Mouse (Mus musculus) neural tube, embryonic 12.5 days (tissue): ENCODE data around the gene 1700069L16Rik. TPM values are rescaled to one million over a fixed set of nuclear protein-coding genes. Genes with fewer than 3 reads are reported as not detected.

ENCODE experiments used
- ATAC-seq: fragments of 200-750 bp; cut with Nextera tagmentation; 2 replicates; pipeline ENCODE4 v1.8.0; 2017; ENCODE audit warnings: low read depth, mild to moderate bottlenecking, moderate TSS enrichment, moderate library complexity; ENCODE audit not compliant: low FRiP score
- H3K27ac ChIP-seq: fragments of 300-500 bp; sonication (generic); 2 replicates; pipeline ENCODE4 v1.5.1; 2016
- H3K27me3 ChIP-seq: fragments of 300-500 bp; sonication (generic); replicated peaks from 2 replicates; pipeline ENCODE4 v1.6.1; 2016; ENCODE audit warnings: mild to moderate bottlenecking
- H3K36me3 ChIP-seq: fragments of 300-500 bp; sonication (generic); 2 replicates; pipeline ENCODE4 v1.6.1; 2016; ENCODE audit warnings: mild to moderate bottlenecking
- H3K4me1 ChIP-seq: fragments of 300-500 bp; sonication (generic); 2 replicates; pipeline ENCODE4 v1.6.1; 2016
- H3K4me2 ChIP-seq: fragments of 300-500 bp; sonication (generic); replicated peaks from 2 replicates; pipeline ENCODE4 v1.6.1; 2016; ENCODE audit warnings: mild to moderate bottlenecking
- H3K4me3 ChIP-seq: fragments of 300-500 bp; sonication (generic); 2 replicates; pipeline ENCODE4 v1.5.1; 2016
- H3K9ac ChIP-seq: fragments of 300-500 bp; sonication (generic); 2 replicates; pipeline ENCODE4 v1.6.1; 2016; ENCODE audit warnings: mild to moderate bottlenecking
- H3K9me3 ChIP-seq: fragments of 300-500 bp; sonication (generic); 2 replicates; pipeline ENCODE4 v1.6.1; 2016; ENCODE audit warnings: mild to moderate bottlenecking
- WGBS: fragments of 180-500 bp; shearing (Covaris S2); methylation state at CpG from one replicate; pipeline ENCODE4 v1.1.7; 2016; 5-methylcytosine and 5-hydroxymethylcytosine counted together
- polyA plus RNA-seq: library from polyadenylated mRNA; unstranded; fragments of >200 nt; fragmentation: Nextera tagmentation; extraction: Ambion mirVana; gene quantifications from 2 replicates; pipeline ENCODE4 v1.2.1, GENCODE M21; 2016

Gene 1700069L16Rik
- polyA plus RNA-seq, 1 experiment from 2014 or later = not detected

DNA sequence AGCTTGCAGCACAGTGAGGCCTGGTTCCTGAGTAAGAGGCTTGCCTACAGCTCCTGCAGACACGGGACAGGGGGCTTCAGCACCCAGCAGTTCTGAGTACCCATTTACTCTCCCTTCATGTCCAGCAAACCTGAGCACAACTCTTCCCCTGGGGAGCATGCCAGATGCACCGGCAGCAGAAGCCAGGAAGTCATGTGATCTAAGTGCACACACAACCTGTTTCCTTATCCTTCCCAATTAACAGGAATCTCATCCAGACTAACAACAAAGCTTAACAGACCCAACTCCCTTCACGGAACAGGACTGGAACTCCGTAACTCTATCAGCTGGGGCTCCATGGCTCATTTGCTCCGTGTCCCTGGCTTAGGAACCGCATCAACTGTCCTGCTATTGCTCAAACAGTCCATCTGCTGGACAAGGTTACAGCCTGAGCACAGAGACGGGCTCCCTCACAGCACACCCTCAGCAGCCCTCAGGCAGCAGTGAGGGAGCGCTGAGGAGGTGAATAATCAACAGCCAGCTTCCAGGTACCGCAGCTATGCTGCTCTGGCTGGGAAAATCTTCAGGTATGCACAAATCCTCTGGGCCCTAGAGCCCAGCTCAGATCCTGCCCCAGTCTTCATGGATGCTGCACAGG is 27.1 kb upstream of the 1700069L16Rik start:
- no peaks in the 10 kb centered on the region for H3K9me3 ChIP-seq
- H3K27me3 ChIP-seq = no peaks in the 10 kb centered on the region
- H3K36me3 ChIP-seq = peaks cover 97% of the 10 kb centered on the region
- H3K4me1 ChIP-seq = no peaks in the 10 kb centered on the region
- no peak for ATAC-seq
- WGBS = 94% methylated on average over 9 of the region's 9 CpGs
- H3K4me2 ChIP-seq = no peak overlapping the region
- no peak overlapping the region for H3K9ac ChIP-seq
- no peak overlapping the region for H3K4me3 ChIP-seq
- H3K27ac ChIP-seq = no peak overlapping the region

DNA sequence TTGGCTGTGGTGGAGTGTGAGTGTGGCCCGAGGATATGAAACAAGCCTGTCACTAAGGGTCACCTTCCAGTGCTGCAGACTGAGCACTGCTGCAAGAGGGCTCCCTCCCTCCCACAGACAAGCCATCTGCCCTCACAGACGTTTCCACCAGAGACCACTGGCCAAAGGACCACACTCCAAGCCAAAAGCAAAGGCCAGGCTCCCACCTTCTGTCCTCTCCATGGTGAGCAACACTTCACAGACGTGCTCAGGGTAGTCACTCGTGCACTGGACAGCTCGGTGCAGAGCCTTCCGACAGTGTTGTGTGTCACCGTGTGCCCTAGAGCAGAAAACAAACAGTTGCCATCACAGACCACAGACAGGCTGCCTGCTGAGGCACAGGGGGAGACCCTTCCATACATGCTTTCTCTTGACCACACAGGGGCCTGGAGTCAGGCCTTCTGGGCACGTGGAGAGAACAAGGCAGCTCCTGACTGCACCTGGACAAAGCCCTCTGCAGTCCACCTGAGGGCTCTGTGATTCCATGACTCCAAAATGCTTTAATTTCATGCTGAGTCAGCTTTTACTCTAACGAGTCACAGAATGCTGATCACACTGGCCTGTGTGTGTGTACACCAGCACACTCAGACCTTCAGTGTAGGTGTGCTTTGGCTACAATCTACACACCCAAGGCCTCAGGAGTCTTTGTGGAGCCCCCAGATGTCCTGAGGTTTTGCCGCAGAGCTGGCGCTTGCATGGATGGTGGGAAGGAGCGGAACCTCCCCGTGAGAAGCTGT is 24.2 kb upstream of the 1700069L16Rik start:
- Histone ChIP-seq H3K36me3 (peaks cover 97% of the 10 kb centered on the region), H3K4me1 (no peaks in the 10 kb centered on the region), H3K4me3 (no peak overlapping the region), H3K27ac (no peak overlapping the region), H3K9ac (no peak overlapping the region), H3K4me2 (no peak overlapping the region), H3K9me3 (no peaks in the 10 kb centered on the region), H3K27me3 (no peaks in the 10 kb centered on the region)
- WGBS = 94% methylated on average over 13 of the region's 13 CpGs
- no peak for ATAC-seq

DNA sequence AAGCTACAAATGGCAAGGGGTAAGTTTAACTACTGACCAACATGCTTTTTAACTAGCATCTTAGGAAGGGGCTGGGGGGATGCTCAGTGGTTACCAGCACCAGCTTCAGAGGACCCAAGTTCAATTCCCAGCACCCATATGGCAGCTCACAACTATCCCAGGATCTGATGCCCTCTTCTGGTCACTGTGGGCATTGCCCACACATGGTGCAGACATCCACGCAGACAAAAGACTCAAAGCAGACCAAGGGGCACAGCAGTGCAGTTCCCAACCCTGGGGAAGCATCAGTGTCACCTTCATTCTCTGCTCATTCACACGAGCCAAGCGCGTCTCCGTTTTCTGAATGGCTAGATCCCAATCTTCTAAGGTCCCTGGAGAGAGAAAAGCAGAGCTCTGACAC is 23.1 kb upstream of the 1700069L16Rik start:
- H3K4me2 ChIP-seq = no peak overlapping the region
- H3K27ac ChIP-seq = no peak overlapping the region
- WGBS = 96% methylated on average over 5 of the region's 5 CpGs
- no peaks in the 10 kb centered on the region for H3K9me3 ChIP-seq
- H3K27me3 ChIP-seq = no peaks in the 10 kb centered on the region
- H3K4me1 ChIP-seq = no peaks in the 10 kb centered on the region
- H3K36me3 ChIP-seq = peaks cover 97% of the 10 kb centered on the region
- no peak overlapping the region for H3K4me3 ChIP-seq
- ATAC-seq = no peak
- no peak overlapping the region for H3K9ac ChIP-seq

DNA sequence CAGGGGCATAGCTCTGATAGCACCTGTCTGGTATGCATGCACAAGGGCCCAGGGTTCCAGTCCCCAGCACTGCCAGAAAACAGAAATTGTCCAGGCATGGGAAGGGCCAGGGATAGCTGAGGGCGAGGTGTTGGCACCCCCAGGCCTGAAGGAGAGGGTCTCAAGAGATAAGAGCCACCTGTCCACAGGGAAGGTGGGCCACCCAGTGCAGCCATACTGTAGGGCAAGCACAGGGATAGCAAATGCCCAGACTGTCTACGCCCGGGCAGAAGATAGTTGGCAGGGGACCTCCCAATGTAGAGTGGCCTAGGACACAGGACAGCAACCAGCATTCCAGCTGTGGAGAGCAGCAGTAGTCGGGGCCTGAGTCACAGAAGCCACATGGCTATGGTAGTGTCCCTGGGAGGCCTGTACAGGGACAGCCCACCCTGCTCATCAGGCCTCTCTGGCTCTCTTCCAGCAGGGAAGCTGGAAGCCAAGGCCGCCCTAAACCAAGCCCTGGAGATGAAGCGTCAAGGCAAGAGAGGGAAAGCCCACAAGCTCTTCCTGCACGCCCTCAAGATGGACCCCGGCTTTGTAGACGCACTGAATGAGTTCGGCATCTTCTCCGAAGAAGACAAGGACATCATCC is 13.2 kb upstream of the 1700069L16Rik start:
- H3K27ac ChIP-seq = no peak overlapping the region
- ATAC-seq = no peak
- no peak overlapping the region for H3K4me2 ChIP-seq
- no peaks in the 10 kb centered on the region for H3K9me3 ChIP-seq
- no peak overlapping the region for H3K4me3 ChIP-seq
- no peak overlapping the region for H3K9ac ChIP-seq
- WGBS = 90% methylated on average over 11 of the region's 11 CpGs
- peaks cover 11% of the 10 kb centered on the region for H3K4me1 ChIP-seq
- H3K27me3 ChIP-seq = no peaks in the 10 kb centered on the region
- H3K36me3 ChIP-seq = peaks cover 51% of the 10 kb centered on the region

DNA sequence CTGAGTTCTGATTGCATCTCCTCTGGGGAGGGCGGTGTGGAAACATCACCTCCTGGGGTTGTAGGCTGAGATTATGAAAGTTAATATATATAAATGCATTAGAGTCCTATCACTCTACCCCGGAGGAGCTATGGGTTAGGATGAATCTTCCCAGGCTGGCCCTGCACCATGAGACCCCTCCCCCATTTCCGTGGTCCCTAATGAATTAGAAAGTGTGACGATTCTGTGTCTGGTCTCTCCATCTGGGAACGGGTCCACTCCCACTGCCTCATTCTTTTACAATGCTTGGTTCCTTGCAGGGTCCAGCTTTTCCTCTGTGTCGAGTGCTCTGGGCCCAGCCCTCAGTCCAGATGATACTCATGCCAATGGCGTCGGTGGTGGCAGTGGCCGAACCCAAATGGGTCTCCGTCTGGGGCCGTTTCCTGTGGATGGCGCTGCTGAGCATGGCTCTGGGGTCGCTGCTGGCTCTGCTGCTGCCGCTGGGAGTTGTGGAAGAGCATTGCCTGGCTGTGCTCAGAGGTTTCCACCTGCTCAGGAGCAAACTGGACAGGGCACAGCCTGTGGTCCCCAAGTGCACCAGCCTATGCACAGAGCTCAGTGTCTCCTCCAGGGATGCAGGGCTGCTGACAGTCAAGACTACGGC is 12.1 kb upstream of the 1700069L16Rik start:
- peak overlapping the region; percentile 23; the same call in 1 of the 2 replicates for H3K9ac ChIP-seq
- H3K36me3 ChIP-seq = peaks cover 41% of the 10 kb centered on the region
- H3K4me2 ChIP-seq = peak overlapping the region; percentile 88
- H3K4me3 ChIP-seq = peak overlapping the region; percentile 57
- H3K27ac ChIP-seq = no peak overlapping the region
- 39% methylated on average over 15 of the region's 15 CpGs for WGBS
- no peak for ATAC-seq
- H3K27me3 ChIP-seq = no peaks in the 10 kb centered on the region
- H3K4me1 ChIP-seq = peaks cover 11% of the 10 kb centered on the region
- no peaks in the 10 kb centered on the region for H3K9me3 ChIP-seq

DNA sequence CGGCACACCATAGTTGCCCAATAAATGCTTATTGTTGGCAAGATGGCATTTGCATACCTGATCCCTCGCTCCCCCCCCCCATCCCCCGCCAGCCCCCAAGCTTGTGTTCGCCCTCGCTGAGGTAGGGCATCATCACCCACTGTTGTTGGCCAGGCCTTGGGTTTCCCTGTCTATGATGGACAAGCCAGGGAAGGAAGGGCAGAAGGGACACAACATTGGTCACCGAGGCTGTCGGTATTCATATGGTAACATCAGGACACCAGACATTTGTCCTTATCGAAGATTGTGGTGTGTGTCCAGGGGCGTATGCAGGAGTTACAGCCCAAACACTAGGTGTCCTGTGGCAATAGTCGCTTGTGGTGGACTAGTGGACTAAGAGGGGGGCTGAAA is 11.5 kb upstream of the 1700069L16Rik start:
- H3K27ac ChIP-seq = peak overlapping the region; percentile 85
- WGBS = 8% methylated on average over 10 of the region's 10 CpGs
- H3K9ac ChIP-seq = peak overlapping the region; percentile 63
- H3K4me2 ChIP-seq = peak overlapping the region; percentile 88
- peak overlapping the region; percentile 57 for H3K4me3 ChIP-seq
- no peaks in the 10 kb centered on the region for H3K9me3 ChIP-seq
- H3K27me3 ChIP-seq = no peaks in the 10 kb centered on the region
- peaks cover 11% of the 10 kb centered on the region for H3K4me1 ChIP-seq
- H3K36me3 ChIP-seq = peaks cover 35% of the 10 kb centered on the region
- ATAC-seq = peak; percentile 21; the same call in 1 of the 2 replicates

DNA sequence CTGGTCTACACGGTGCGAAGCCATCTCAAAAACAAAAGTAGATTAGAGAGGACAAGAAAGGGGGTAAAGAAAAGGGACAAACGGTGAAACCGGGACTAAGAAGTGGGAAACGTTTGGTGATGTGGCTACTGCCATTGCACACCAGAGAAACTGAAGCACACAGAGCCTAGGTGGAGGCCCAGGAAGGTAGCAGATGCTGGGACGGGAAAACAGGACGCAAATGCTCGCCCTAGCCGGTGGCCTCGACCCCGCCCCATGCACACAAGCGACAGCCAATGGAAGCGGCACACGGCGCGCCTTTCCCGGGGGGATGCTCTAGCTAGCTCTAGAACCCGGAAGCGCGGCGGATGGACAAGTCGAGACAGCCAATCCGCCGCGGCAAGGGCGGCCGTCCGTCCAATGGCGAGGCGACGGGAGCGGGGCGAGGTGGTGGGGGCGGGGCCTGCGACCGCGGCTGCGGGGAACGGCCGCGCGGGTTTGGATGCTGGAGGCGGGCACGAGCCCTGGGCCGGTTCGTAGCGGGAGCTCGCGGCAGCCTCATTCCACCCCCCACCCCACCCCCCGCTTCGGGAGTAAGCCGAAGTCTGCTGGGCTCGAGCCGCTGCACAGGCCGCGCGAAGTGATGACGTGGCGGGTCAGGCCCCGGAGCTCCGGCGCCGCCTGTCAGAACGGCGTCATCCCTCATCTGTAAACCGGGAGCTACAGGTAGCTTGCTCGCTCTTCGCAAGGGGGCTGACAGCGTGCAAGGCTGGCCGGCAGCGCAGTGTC is 11.0 kb upstream of the 1700069L16Rik start, which contains the start of gene Ficd:
Gene Ficd (plus strand): TSS at position 459 of the 768 bp plus-strand sequence.
- Histone ChIP-seq H3K36me3 (peaks cover 29% of the 10 kb centered on the region), H3K4me3 (peak within 1 kb of the TSS; percentile 57), H3K9ac (peak within 1 kb of the TSS; percentile 63), H3K4me1 (peaks cover 11% of the 10 kb centered on the region), H3K4me2 (peak within 1 kb of the TSS; percentile 88), H3K27me3 (no peaks in the 10 kb centered on the region), H3K27ac (peak within 1 kb of the TSS; percentile 85), H3K9me3 (no peaks in the 10 kb centered on the region)
- under 1% methylated on average over 71 of the region's 71 CpGs for whole genome bisulfite sequencing
- peak; percentile 96 for ATAC-seq

DNA sequence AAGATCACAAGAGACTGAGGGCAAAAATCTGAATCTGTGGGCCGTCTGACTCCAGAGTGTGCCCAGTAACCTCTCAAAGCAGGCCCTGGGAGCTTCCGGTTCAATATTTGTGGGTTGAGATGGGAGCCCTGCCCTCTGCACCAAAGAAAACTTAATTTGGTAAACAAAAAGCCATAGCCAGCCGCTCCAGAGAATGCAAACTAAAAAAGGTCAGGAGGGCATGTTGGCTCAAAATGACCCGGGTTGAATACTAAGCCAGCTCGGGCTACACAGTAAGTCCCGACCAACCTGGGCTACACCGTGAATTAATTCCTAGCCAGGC is 10.4 kb upstream of the 1700069L16Rik start:
- Histone ChIP-seq H3K27me3 (no peaks in the 10 kb centered on the region), H3K36me3 (peaks cover 24% of the 10 kb centered on the region), H3K27ac (peak overlapping the region; percentile 85), H3K4me2 (peak overlapping the region; percentile 88), H3K4me3 (peak overlapping the region; percentile 57), H3K9me3 (no peaks in the 10 kb centered on the region), H3K9ac (peak overlapping the region; percentile 44), H3K4me1 (peaks cover 11% of the 10 kb centered on the region)
- peak; percentile 38 for ATAC-seq
- WGBS = 30% methylated on average over 7 of the region's 7 CpGs

DNA sequence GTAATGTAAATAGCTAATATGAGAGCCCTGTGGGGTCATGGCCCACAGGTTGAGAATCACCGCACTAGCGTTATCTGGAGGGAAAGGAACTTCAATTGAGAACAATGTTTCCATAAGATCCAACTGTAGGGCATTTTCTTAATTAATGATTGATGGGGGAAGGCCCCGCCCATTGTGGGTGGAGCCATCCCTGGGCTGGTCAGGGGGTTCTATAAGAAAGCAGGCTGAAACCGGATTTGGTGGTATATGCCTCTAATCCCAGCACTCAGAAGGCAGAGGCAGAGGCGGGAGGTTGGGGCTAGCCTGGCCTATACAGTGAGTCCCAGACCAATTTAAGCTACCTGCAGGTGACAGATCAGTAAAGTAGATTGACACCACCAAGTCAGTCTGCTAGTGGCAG is 9.8 kb upstream of the 1700069L16Rik start:
- Histone ChIP-seq H3K4me3 (no peak overlapping the region), H3K27ac (no peak overlapping the region), H3K9ac (no peak overlapping the region), H3K4me1 (peaks cover 11% of the 10 kb centered on the region), H3K9me3 (no peaks in the 10 kb centered on the region), H3K27me3 (no peaks in the 10 kb centered on the region), H3K36me3 (peaks cover 18% of the 10 kb centered on the region), H3K4me2 (no peak overlapping the region)
- ATAC-seq = no peak
- 75% methylated on average over 5 of the region's 5 CpGs for WGBS

DNA sequence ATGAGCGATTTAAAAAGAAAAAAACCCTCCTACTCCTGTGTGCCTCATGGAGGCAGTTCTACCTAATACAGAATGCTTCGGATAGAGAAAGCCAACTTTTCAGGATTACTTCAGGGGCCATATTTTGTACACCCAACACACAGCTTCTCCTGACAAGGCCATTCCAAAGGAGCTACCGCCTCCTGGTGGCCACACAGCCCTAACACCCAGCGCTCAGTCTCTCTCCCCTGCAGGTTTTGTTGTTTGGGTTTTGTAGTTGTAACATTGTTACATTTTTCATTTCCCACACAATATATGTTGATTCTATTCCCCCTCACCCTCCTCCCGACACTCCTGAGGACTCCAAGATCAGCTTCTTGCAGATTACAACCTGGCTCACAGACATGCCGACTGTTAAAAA is 7.6 kb upstream of the 1700069L16Rik start:
- no peak for ATAC-seq
- Histone ChIP-seq H3K9ac (no peak overlapping the region), H3K27me3 (no peaks in the 10 kb centered on the region), H3K9me3 (no peaks in the 10 kb centered on the region), H3K4me1 (peaks cover 11% of the 10 kb centered on the region), H3K4me3 (no peak overlapping the region), H3K4me2 (no peak overlapping the region), H3K36me3 (no peaks in the 10 kb centered on the region), H3K27ac (no peak overlapping the region)
- 30% methylated on average over 6 of the region's 6 CpGs for whole genome bisulfite sequencing

DNA sequence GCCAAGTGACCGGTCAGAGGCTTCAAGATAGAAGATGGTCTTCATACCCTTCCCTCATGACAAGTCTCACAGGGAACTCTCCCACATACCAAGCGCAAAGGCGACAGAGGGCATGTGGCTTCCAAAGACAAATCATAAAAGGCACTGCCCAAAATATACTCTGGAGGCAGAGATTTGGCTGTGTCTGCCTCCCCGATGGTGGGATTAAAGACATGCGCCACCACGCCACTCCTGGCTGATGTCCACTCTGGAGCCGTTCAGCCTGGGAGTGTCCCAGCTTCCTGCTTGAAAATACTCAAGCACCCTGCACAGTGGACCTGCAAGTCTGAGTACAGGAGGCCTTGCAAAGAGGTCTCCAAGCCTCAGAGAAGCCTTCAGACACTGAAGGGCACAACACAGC is 6.6 kb upstream of the 1700069L16Rik start:
- no peaks in the 10 kb centered on the region for H3K36me3 ChIP-seq
- WGBS = 92% methylated on average over 7 of the region's 7 CpGs
- H3K4me2 ChIP-seq = no peak overlapping the region
- ATAC-seq = no peak
- H3K9ac ChIP-seq = 0 out of 2 replicates have a peak overlapping the region, but pooled peaks have one; percentile 8
- H3K4me1 ChIP-seq = peaks cover 1% of the 10 kb centered on the region
- no peaks in the 10 kb centered on the region for H3K9me3 ChIP-seq
- H3K4me3 ChIP-seq = no peak overlapping the region
- no peaks in the 10 kb centered on the region for H3K27me3 ChIP-seq
- no peak overlapping the region for H3K27ac ChIP-seq
